Mouse (Mus musculus) lung, postnatal 0 days (tissue): ENCODE measurements at regions not wholly inside any gene's neighbourhood (a gene's known extent, or its start where the extent isn't known, plus 50 kb on each side); places are given as distances from the start of the nearest gene placed in this dataset.

ENCODE experiments used
- CTCF ChIP-seq: IDR thresholded peaks from 2 replicates; pipeline ENCODE4 v1.5.1; 2016; ENCODE audit warnings: antibody characterized with exemption, mild to moderate bottlenecking
- EP300 ChIP-seq: IDR thresholded peaks from 2 replicates; pipeline ENCODE4 v1.6.1; 2016; ENCODE audit warnings: antibody characterized with exemption, mild to moderate bottlenecking, control low read depth

- TF ChIP-seq CTCF (no peak), EP300 (no peak)
These were observed 91.5 kb downstream of the Akr1d1 start for GRCm38 (mm10) chr6:37621364-37622029.
